Mouse (Mus musculus): ENCODE data around the gene Nfkbib.

GRCm38 (mm10) chr7:28722079-28722478, 45.2 kb downstream of the Nfkbib start:
- TF ChIP-seq CTCF (IDR thresholded peaks at IDR 0.05; ENCODE audit: borderline replicate concordance, insufficient read depth, low read depth, low read length) (no peak), POLR2A (IDR thresholded peaks at IDR 0.05; ENCODE audit: borderline replicate concordance, insufficient read depth, low read length) (no peak)
